Mouse (Mus musculus) CH12.LX (cell line): Measurements from ENCODE around the gene Meis2.

Experiments used
- BHLHE40 ChIP-seq: IDR thresholded peaks from 2 replicates; pipeline ENCODE4 v1.6.1; 2011; ENCODE audit warnings: mild to moderate bottlenecking, low read depth, low read length, improper control_type of control experiment
- CHD1 ChIP-seq: IDR thresholded peaks from 2 replicates; pipeline ENCODE4 v1.6.1; 2012; ENCODE audit warnings: low read depth, low read length, improper control_type of control experiment, inconsistent platforms
- CHD2 ChIP-seq: IDR thresholded peaks from 2 replicates; pipeline ENCODE4 v1.6.1; 2011; ENCODE audit warnings: low read length, improper control_type of control experiment
- CTCF ChIP-seq, 2 experiments: IDR thresholded peaks in 1 of 2; conservative IDR thresholded peaks in 1 of 2; 2 replicates each; pipeline ENCODE4 v1.5.1; 2011 to 2012; ENCODE audit warnings: low read depth in 2 of 2, low read length in 2 of 2, improper control_type of control experiment in 1 of 2, inconsistent platforms in 1 of 2, mild to moderate bottlenecking in 1 of 2, moderate library complexity in 1 of 2
- HCFC1 ChIP-seq: IDR thresholded peaks from 2 replicates; pipeline ENCODE4 v1.6.1; 2012; ENCODE audit warnings: low read depth, mild to moderate bottlenecking, inconsistent platforms, low read length, improper control_type of control experiment
- JUND ChIP-seq: conservative IDR thresholded peaks from 2 replicates; pipeline ENCODE4 v1.6.1; 2011; ENCODE audit warnings: low read depth, low read length, improper control_type of control experiment
- MAFK ChIP-seq: IDR thresholded peaks from 2 replicates; pipeline ENCODE4 v1.6.1; 2011; ENCODE audit warnings: low read length, improper control_type of control experiment; ENCODE audit not compliant: insufficient replicate concordance
- MEF2A ChIP-seq: IDR thresholded peaks from 2 replicates; pipeline ENCODE4 v1.6.1; 2014; ENCODE audit warnings: low read depth, mild to moderate bottlenecking, inconsistent platforms, low read length, improper control_type of control experiment, borderline replicate concordance
- NELFE ChIP-seq: IDR thresholded peaks from 2 replicates; pipeline ENCODE4 v1.6.1; 2011; ENCODE audit warnings: low read depth, low read length, improper control_type of control experiment
- PAX5 ChIP-seq: IDR thresholded peaks from 2 replicates; pipeline ENCODE4 v1.6.1; 2012; ENCODE audit warnings: low read length, inconsistent platforms, mixed read lengths
- POLR2A ChIP-seq: IDR thresholded peaks from 2 replicates; pipeline ENCODE4 v1.6.1; 2011; ENCODE audit warnings: low read depth, mild to moderate bottlenecking, improper control_type of control experiment, low read length
- RAD21 ChIP-seq: IDR thresholded peaks from 2 replicates; pipeline ENCODE4 v1.6.1; 2011; ENCODE audit warnings: low read depth, mild to moderate bottlenecking, low read length, improper control_type of control experiment, moderate library complexity
- TBP ChIP-seq: conservative IDR thresholded peaks from 2 replicates; pipeline ENCODE4 v1.6.1; 2011; ENCODE audit warnings: low read depth, low read length, improper control_type of control experiment
- ZNF384 ChIP-seq: IDR thresholded peaks from 2 replicates; pipeline ENCODE4 v1.6.1; 2012; ENCODE audit warnings: low read depth, low read length, improper control_type of control experiment, inconsistent platforms

- TF ChIP-seq CTCF (conservative IDR thresholded peaks at IDR 0.05 in 1 of 2, IDR thresholded peaks at IDR 0.05 in 1 of 2; ENCODE audit: low read depth in 2 of 2, low read length in 2 of 2) (no peak), MAFK (no peak), PAX5 (no peak), POLR2A (no peak), BHLHE40 (no peak), CHD1 (no peak), ZNF384 (no peak), TBP (no peak), HCFC1 (no peak), CHD2 (no peak), NELFE (no peak), RAD21 (no peak), MEF2A (no peak), JUND (no peak)
Observed at GRCm38 (mm10) chr2:115956786-115957185, 108.9 kb downstream of the Meis2 start.
